Mouse (Mus musculus) bone marrow, adult 2 months (tissue): ENCODE data around the gene Obox8. TPM values are rescaled to one million over a fixed set of nuclear protein-coding genes. Genes with fewer than 3 reads are reported as not detected.

Source experiments
- H3K27ac ChIP-seq: fragments of 200-500 bp; 2 replicates; pipeline ENCODE4 v1.5.1; 2012; ENCODE audit warnings: low read depth, mild to moderate bottlenecking, control low read depth, inconsistent platforms, low read length; ENCODE audit not compliant: control insufficient read depth, poor library complexity, insufficient read depth
- H3K4me1 ChIP-seq: fragments of 200-500 bp; 2 replicates; pipeline ENCODE4 v1.6.1; 2011; ENCODE audit warnings: low read length; ENCODE audit not compliant: control insufficient read depth, insufficient read depth
- H3K4me3 ChIP-seq: fragments of 200-500 bp; replicated peaks from 2 replicates; pipeline ENCODE3; 2011; ENCODE audit warnings: mild to moderate bottlenecking, low read depth, low read length, control low read depth; ENCODE audit not compliant: control insufficient read depth
- CTCF ChIP-seq: fragments of 200-500 bp; IDR thresholded peaks from 2 replicates; pipeline ENCODE4 v1.5.1; 2011; ENCODE audit warnings: low read length, control low read depth; ENCODE audit not compliant: control insufficient read depth, insufficient read depth
- POLR2A ChIP-seq: fragments of 200-500 bp; IDR thresholded peaks from 2 replicates; pipeline ENCODE4 v1.6.1; 2011; ENCODE audit warnings: low read depth, mild to moderate bottlenecking, control low read depth, low read length, borderline replicate concordance; ENCODE audit not compliant: control insufficient read depth
- WGBS: fragments of 180-500 bp; shearing (Covaris S2); methylation state at CpG from one replicate; pipeline ENCODE4 v1.1.7; 2018; 5-methylcytosine and 5-hydroxymethylcytosine counted together
- polyA plus RNA-seq: library from polyadenylated mRNA; stranded (reverse); fragments of >200 nt; gene quantifications from 2 replicates; pipeline ENCODE4 v1.2.4, GENCODE M21; 2011; ENCODE audit warnings: low replicate concordance; ENCODE audit not compliant: missing spikeins, insufficient read depth, insufficient read length

Obox8 gene
- not detected in 2 replicates for polyA plus RNA-seq

GRCm38 (mm10) chr7:14333457-14333856 lies at the start of gene Obox8:
Obox8 (minus strand) TSS chr7:14333557.
- TF ChIP-seq CTCF (no peak), POLR2A (no peak)
- WGBS = 89% methylated on average over 2 of the region's 2 CpGs
- H3K4me3 ChIP-seq = no peak within 1 kb of the TSS

DNA sequence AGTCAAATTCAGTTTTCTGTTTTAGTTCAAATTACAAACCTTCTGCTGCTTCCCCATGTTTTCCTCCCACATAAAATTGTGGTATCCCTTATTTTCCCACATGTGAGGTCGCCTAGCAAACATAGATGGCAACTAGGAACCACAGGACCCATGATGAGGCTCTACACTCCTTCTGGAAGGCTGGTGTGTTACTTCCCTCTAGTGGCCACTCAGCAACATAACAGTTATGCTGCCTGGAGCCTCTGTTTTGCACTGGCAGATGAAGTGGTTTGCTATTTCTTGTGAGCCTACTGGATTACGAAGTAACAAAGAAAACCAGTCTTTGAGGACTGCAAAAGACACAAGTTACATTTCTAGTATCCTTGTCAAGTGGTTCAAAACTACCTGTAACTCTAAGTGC lies 16.1 kb downstream of the Obox8 start:
- Histone ChIP-seq H3K4me1 (no peaks in the 10 kb centered on the region), H3K27ac (no peak overlapping the region), H3K4me3 (no peak overlapping the region)
- TF ChIP-seq POLR2A (no peak), CTCF (0 out of 2 replicates have a peak, but pooled peaks have one; percentile 20)
- 21% methylated on average over 2 of the region's 2 CpGs for WGBS

More at GRCm38 (mm10) chr7:14333457-14333856, at the start of gene Obox8:
- Histone ChIP-seq H3K4me1 (no peaks in the 10 kb centered on the region), H3K27ac (no peak within 1 kb of the TSS)

GRCm38 (mm10) chr7:14308671-14309070 lies 24.7 kb downstream of the Obox8 start:
- Histone ChIP-seq H3K27ac (no peak overlapping the region), H3K4me1 (no peaks in the 10 kb centered on the region), H3K4me3 (no peak overlapping the region)
- TF ChIP-seq POLR2A (no peak), CTCF (no peak)
- 65% methylated on average over 3 of the region's 3 CpGs for WGBS

DNA sequence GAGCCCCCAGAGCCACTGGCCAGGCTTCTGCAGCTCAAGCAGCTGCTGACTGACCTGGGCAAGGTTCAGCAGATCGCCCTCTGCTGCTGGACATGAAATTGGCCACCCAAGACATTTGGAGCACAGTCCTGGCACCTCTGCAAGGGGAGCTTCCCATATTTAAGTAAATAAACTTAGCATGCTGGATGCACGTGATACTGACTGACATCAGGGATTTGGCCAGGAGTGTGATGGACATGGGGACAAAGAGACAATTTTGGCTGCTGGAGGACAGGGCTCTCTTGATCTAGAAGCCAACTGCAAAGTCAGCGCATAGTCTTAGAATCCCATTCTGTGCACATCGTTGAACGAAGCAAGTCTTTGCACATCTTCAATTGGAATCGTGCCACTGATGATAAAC lies 25.8 kb downstream of the Obox8 start:
- Histone ChIP-seq H3K27ac (no peak overlapping the region), H3K4me3 (no peak overlapping the region), H3K4me1 (no peaks in the 10 kb centered on the region)
- WGBS = 78% methylated on average over 6 of the region's 6 CpGs
- no peak for TF ChIP-seq CTCF
- no peak for TF ChIP-seq POLR2A

Other genes starting within 250 kb of the Obox8 start
- gene Sult2a3, start 210.5 kb downstream of the Obox8 start, polyA plus RNA-seq = not detected in 2 replicates
- gene Sult2a6, start 78.7 kb downstream of the Obox8 start, polyA plus RNA-seq = not detected in 2 replicates
- gene Sult2a8, start 113.2 kb upstream of the Obox8 start, polyA plus RNA-seq = 1.4 and 2.4 TPM in 2 replicates
- not detected in 2 replicates for gene Sult2a7, start 160.7 kb upstream of the Obox8 start, polyA plus RNA-seq
- gene Vmn1r90, start 229.9 kb upstream of the Obox8 start, polyA plus RNA-seq = not detected in 2 replicates